Mouse (Mus musculus): ENCODE results near the gene Pou2f3. TPM values are rescaled to one million over a fixed set of nuclear protein-coding genes. Genes with fewer than 3 reads are reported as not detected.

The Pou2f3 gene
- polyA plus RNA-seq, 1 experiment from 2014 or later, result not detected

DNA sequence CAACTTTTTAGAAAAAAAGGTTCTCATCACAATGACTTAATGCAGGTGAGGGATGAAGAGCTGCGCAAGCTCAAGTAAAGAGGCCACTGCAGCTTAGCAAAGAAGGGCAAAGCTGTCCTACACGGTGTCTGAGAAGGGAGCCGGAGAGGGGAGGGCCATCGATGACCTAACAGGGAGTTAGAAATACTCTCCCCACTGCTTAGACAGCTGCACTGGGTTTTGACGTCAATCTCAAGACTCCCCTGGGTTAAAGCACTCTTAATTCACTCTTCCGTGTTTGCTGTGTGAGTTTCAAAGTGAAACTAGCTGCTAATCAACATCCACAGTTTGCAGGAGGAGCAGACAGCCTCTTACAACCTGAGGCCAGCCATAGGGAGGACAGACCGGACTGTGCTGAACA, 134.0 kb downstream of the Pou2f3 start:
- peaks cover 7% of the 10 kb centered on the region for H3K4me1 ChIP-seq (ENCODE audit: control insufficient read depth, insufficient read depth, low read length)
- no peak overlapping the region for H3K4me2 ChIP-seq (ENCODE audit: low read length)
- H3K4me3 ChIP-seq (ENCODE audit: low read depth, low read length), result no peak overlapping the region
- ATAC-seq, result no peak
- no peaks in the 10 kb centered on the region for H3K27me3 ChIP-seq (ENCODE audit: control insufficient read depth, insufficient read depth, low read depth, low read length)
- no peak overlapping the region for H3K9ac ChIP-seq (ENCODE audit: low read depth, low read length)
- WGBS, result 72% methylated on average over 7 of the region's 7 CpGs
- no peak overlapping the region for H3K27ac ChIP-seq (ENCODE audit: low read length)
- H3K9me3 ChIP-seq (replicated peaks; ENCODE audit: control insufficient read depth, low read length, poor library complexity, severe bottlenecking), result no peaks in the 10 kb centered on the region
- no peaks in the 10 kb centered on the region for H3K36me3 ChIP-seq (ENCODE audit: control insufficient read depth, insufficient read depth, low read length)

GRCm38 (mm10) chr9:43074611-43075010, 135.6 kb downstream of the Pou2f3 start:
- ATAC-seq, result no peak
- no peak overlapping the region for H3K4me2 ChIP-seq (ENCODE audit: low read length)
- no peak overlapping the region for H3K27ac ChIP-seq (ENCODE audit: low read length)
- H3K36me3 ChIP-seq (ENCODE audit: control insufficient read depth, insufficient read depth, low read length), result no peaks in the 10 kb centered on the region
- 100% methylated on average over 1 of the region's 1 CpGs for WGBS
- no peak overlapping the region for H3K9ac ChIP-seq (ENCODE audit: low read depth, low read length)
- no peaks in the 10 kb centered on the region for H3K9me3 ChIP-seq (replicated peaks; ENCODE audit: control insufficient read depth, low read length, poor library complexity, severe bottlenecking)
- H3K4me3 ChIP-seq (ENCODE audit: low read depth, low read length), result no peak overlapping the region
- peaks cover 5% of the 10 kb centered on the region for H3K4me1 ChIP-seq (ENCODE audit: control insufficient read depth, insufficient read depth, low read length)
- H3K27me3 ChIP-seq (ENCODE audit: control insufficient read depth, insufficient read depth, low read depth, low read length), result no peaks in the 10 kb centered on the region

Other genes with a start within 250 kb of the Pou2f3 start
- 22.1 and 23.6 TPM in 2 replicates for gene Arhgef12, start 103.1 kb downstream of the Pou2f3 start, polyA plus RNA-seq (2015; fragmentation: Nextera tagmentation; extraction: Ambion mirVana)
- gene Tmem136, start 93.8 kb downstream of the Pou2f3 start, polyA plus RNA-seq (2015; fragmentation: Nextera tagmentation; extraction: Ambion mirVana), result 11.2 TPM in 2 replicates
- 3.2 and 5.8 TPM in 2 replicates for gene Oaf, start 29.5 kb upstream of the Pou2f3 start, polyA plus RNA-seq (2015; fragmentation: Nextera tagmentation; extraction: Ambion mirVana)
- 0.09 TPM in 1 of 2 replicates, not detected in the other for gene Trim29, start 100.5 kb upstream of the Pou2f3 start, polyA plus RNA-seq (2015; fragmentation: Nextera tagmentation; extraction: Ambion mirVana)